Mouse (Mus musculus): ENCODE data around the gene Coro7. TPM values are rescaled to one million over a fixed set of nuclear protein-coding genes. Genes with fewer than 3 reads are reported as not detected.

Coro7 gene
- polyA plus RNA-seq, 1 experiment from 2014 or later: 29.1 TPM

DNA sequence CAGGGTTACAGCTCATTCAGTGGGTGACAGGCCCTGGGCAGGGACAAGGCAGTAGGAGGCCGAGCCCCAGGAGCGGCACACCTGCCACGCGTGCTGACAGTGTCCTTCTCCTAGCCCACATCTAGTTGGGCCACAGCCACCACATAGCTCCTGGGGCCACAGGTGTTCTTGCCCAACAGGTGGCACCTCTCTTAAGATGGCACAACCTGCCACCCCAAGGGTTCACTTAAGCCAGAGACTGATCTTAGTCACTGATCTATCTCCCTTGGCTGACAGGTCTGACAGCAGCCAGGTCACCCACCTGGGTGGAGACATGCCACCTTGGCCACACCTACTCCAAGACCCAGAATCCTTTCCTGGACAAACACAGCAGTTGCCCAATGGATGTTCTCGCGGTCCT lies 36.6 kb downstream of the Coro7 start:
- H3K27me3 ChIP-seq: no peaks in the 10 kb centered on the region
- no peak overlapping the region for H3K4me3 ChIP-seq
- peaks cover 6% of the 10 kb centered on the region; the same call in 1 of the 2 replicates for H3K36me3 ChIP-seq
- peaks cover 74% of the 10 kb centered on the region for H3K4me1 ChIP-seq (replicated peaks)
- peak overlapping the region; percentile 32 for H3K27ac ChIP-seq
- 77% methylated on average over 6 of the region's 6 CpGs for WGBS
- peak overlapping the region; percentile 15 for H3K4me2 ChIP-seq
- ATAC-seq (ENCODE audit: low FRiP score): no peak
- no peak overlapping the region for H3K9ac ChIP-seq
- no peaks in the 10 kb centered on the region for H3K9me3 ChIP-seq

DNA sequence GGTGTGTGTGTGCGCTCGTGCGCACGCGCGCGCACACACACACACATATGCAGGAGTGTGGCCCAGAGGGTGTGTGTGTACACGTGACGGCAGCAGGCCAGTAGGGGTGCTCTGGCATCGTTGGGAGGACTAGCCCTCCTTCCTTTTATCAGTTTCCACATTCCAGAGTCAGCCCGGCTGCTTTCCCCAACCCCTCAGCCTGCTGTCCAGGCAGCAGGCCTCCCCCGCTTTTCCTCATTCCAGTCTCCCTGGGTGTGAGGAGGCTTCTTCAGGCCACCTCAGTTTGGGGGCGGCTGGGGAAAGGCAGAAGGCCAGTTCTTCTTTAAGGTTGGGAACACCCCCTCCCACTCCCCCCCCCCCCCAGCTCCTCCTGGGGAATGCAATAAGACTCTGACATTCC lies 37.4 kb downstream of the Coro7 start:
- WGBS: 39% methylated on average over 13 of the region's 13 CpGs
- Histone ChIP-seq H3K9me3 (no peaks in the 10 kb centered on the region), H3K9ac (0 out of 2 replicates have a peak overlapping the region, but pooled peaks have one; percentile 39), H3K4me2 (peak overlapping the region; percentile 15), H3K27ac (peak overlapping the region; percentile 58), H3K27me3 (no peaks in the 10 kb centered on the region), H3K4me1 (replicated peaks) (peaks cover 67% of the 10 kb centered on the region), H3K36me3 (0 out of 2 replicates have a peak, but pooled peaks cover 9% of the 10 kb centered on the region), H3K4me3 (no peak overlapping the region)
- no peak for ATAC-seq (ENCODE audit: low FRiP score)

- Histone ChIP-seq H3K36me3 (0 out of 2 replicates have a peak, but pooled peaks cover 12% of the 10 kb centered on the region), H3K4me2 (peak overlapping the region; percentile 80), H3K4me1 (replicated peaks) (peaks cover 59% of the 10 kb centered on the region), H3K4me3 (peak overlapping the region; percentile 53), H3K9ac (peak overlapping the region; percentile 77), H3K27ac (peak overlapping the region; percentile 58), H3K9me3 (no peaks in the 10 kb centered on the region), H3K27me3 (no peaks in the 10 kb centered on the region)
- no peak for ATAC-seq (ENCODE audit: low FRiP score)
- 37% methylated on average over 3 of the region's 3 CpGs for WGBS
These were observed 38.3 kb downstream of the Coro7 start for GRCm38 (mm10) chr16:4641119-4641838.

DNA sequence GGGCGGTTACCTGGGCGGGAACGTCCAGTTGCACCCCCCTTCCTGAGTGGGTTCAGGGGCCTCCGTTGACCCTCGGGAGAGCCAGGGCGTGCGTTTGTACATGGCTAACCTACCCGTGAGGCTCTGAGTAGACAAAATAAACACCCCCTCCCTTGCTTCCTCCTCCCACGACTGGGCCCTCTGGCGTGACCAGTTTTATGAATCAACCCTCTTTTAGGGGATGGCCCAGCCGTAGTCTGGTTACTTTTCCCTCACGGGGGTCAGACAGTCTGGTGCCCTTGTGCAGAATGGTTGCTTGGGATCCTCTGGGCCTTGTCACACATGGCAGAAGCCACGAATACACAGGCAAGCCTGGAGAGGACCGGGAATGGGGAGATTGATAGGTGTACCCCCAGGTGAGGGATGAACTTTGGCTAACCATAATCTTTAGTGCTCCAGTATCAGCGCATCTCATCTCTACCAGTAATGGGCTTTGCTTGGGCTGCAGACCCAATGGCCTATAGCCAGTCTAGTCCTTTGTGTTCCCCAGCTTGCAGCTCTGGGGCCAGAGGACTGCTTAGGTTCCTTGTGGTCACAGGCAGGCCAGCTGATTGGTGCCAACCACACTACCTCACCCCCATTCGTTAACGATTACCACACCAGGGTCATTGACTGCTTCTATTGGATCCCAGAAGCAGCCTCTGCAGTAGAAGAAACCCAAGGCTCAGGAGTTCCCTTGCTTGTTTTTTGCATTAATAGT lies 39.1 kb downstream of the Coro7 start:
- Histone ChIP-seq H3K9ac (peak overlapping the region; percentile 77), H3K36me3 (0 out of 2 replicates have a peak, but pooled peaks cover 12% of the 10 kb centered on the region), H3K4me1 (replicated peaks) (peaks cover 59% of the 10 kb centered on the region), H3K9me3 (no peaks in the 10 kb centered on the region), H3K27ac (peak overlapping the region; percentile 70), H3K4me3 (peak overlapping the region; percentile 53), H3K4me2 (peak overlapping the region; percentile 80), H3K27me3 (no peaks in the 10 kb centered on the region)
- WGBS: 9% methylated on average over 17 of the region's 17 CpGs
- ATAC-seq (ENCODE audit: low FRiP score): peak; percentile 29; the same call in 1 of the 2 replicates

DNA sequence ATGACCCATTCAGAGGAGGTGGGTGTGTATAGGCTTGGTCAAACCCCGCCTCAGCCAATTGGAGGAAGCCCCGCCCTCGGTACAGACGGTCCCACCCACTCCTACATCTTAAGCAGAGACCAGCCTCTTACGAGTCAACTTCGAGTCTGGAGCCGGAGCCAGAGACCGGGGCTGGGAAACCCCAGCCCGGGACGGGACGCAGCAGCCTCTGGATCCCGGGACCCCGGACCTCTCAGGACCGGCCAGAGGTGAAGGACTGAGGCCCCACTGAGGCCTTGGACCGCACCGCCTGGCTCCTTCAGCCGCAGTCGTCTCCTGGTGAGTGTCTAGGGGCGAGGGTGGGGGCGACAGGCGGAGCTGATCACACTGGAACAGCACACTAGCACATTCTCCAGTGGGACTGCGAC lies 39.7 kb downstream of the Coro7 start, which contains the start of the genes Vasn and Dnaja3:
Vasn (plus strand) TSS at position 111 of the 407 bp plus-strand sequence.
Dnaja3 (plus strand) TSS at position 159 of the 407 bp plus-strand sequence.
- H3K27ac ChIP-seq: peak within 1 kb of the TSS; percentile 70
- peaks cover 59% of the 10 kb centered on the region for H3K4me1 ChIP-seq (replicated peaks)
- H3K27me3 ChIP-seq: no peaks in the 10 kb centered on the region
- H3K4me2 ChIP-seq: peak within 1 kb of the TSS; percentile 80
- peak; percentile 90 for ATAC-seq (ENCODE audit: low FRiP score)
- H3K36me3 ChIP-seq: peaks cover 14% of the 10 kb centered on the region
- no peaks in the 10 kb centered on the region for H3K9me3 ChIP-seq
- H3K4me3 ChIP-seq: peak within 1 kb of the TSS; percentile 53
- peak within 1 kb of the TSS; percentile 77 for H3K9ac ChIP-seq
- under 1% methylated on average over 22 of the region's 22 CpGs for WGBS

GRCm38 (mm10) chr16:4638891-4639390 lies 40.6 kb downstream of the Coro7 start:
- Histone ChIP-seq H3K36me3 (peaks cover 23% of the 10 kb centered on the region), H3K4me2 (no peak overlapping the region), H3K4me3 (no peak overlapping the region), H3K9me3 (no peaks in the 10 kb centered on the region), H3K27me3 (no peaks in the 10 kb centered on the region), H3K9ac (no peak overlapping the region), H3K27ac (no peak overlapping the region), H3K4me1 (replicated peaks) (peaks cover 50% of the 10 kb centered on the region)
- ATAC-seq (ENCODE audit: low FRiP score): no peak
- WGBS: 95% methylated on average over 3 of the region's 3 CpGs

DNA sequence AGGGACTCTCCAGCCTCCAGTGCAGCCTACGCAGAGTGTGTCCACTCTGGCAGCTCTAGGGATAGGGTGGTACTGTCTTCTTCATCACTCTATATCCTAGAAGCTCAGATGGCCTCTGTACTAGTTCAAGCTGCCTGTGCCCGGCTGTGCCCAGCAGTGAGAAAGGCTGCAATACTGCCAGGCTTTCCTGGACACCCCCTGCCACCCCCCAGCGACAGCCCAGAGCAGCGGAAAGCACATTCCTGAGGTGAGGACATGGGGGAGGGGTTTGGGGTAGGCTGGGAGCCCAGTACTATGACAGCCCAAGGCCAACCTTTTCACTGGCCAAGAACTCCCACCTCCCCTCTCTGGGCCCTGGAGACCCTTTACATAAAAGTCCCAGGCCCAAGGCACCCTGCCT lies 43.8 kb downstream of the Coro7 start:
- Histone ChIP-seq H3K9me3 (no peaks in the 10 kb centered on the region), H3K27ac (no peak overlapping the region), H3K4me1 (replicated peaks) (peaks cover 18% of the 10 kb centered on the region), H3K4me3 (no peak overlapping the region), H3K36me3 (peaks cover 46% of the 10 kb centered on the region), H3K9ac (peak overlapping the region; percentile 5; the same call in 1 of the 2 replicates), H3K27me3 (no peaks in the 10 kb centered on the region), H3K4me2 (no peak overlapping the region)
- no peak for ATAC-seq (ENCODE audit: low FRiP score)
- 75% methylated on average over 4 of the region's 4 CpGs for WGBS

DNA sequence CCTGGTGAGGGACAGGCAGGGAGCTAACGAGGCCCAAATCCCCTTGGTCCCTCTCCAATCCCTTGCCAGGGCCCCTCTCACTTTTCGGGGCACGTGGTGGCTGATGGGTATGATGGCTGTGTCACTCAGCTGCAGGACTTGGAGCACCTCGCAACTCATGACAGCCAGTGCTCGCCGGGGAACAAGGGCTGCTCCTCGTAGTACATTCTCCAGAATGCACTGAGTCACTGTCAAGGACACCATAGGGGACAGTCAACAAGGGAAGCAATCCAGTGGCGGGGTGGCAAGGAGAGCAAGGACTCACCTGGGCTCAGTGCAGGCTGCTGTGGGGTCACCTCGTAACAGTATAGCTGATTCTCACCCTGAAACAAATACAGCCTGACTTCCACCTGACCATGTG lies 44.9 kb downstream of the Coro7 start:
- 89% methylated on average over 9 of the region's 9 CpGs for WGBS
- H3K4me3 ChIP-seq: no peak overlapping the region
- peaks cover 55% of the 10 kb centered on the region for H3K36me3 ChIP-seq
- no peak overlapping the region for H3K4me2 ChIP-seq
- H3K9ac ChIP-seq: no peak overlapping the region
- H3K27me3 ChIP-seq: no peaks in the 10 kb centered on the region
- H3K9me3 ChIP-seq: no peaks in the 10 kb centered on the region
- H3K27ac ChIP-seq: no peak overlapping the region
- peaks cover 7% of the 10 kb centered on the region for H3K4me1 ChIP-seq (replicated peaks)
- no peak for ATAC-seq (ENCODE audit: low FRiP score)

GRCm38 (mm10) chr16:4633661-4634060 lies 45.9 kb downstream of the Coro7 start:
- no peak for ATAC-seq (ENCODE audit: low FRiP score)
- no peaks in the 10 kb centered on the region for H3K27me3 ChIP-seq
- no peak overlapping the region for H3K9ac ChIP-seq

DNA sequence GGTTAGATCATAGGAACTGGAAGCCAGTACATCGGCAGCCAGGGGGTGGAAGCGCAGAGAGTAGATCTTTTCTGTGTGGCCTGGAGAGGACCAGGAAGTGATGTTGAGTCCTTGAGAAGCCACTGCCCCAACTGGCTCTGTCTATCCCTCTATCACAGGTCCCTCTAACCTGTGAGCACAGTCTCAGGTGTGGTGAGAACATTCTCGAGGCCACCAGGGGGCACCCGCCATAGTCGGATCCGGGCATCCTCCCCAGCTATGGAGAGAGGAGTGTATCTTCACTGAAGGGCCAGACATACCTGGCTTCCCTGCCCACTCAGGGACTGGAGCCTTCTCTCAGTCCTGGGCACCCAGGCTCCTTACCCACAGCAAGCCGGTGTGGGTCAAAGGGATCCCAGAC lies 47.5 kb downstream of the Coro7 start:
- WGBS: 55% methylated on average over 7 of the region's 7 CpGs
- no peak overlapping the region for H3K9ac ChIP-seq
- H3K27ac ChIP-seq: no peak overlapping the region
- no peak overlapping the region for H3K4me2 ChIP-seq
- H3K4me3 ChIP-seq: no peak overlapping the region
- no peaks in the 10 kb centered on the region for H3K9me3 ChIP-seq
- ATAC-seq (ENCODE audit: low FRiP score): no peak; the same call in 1 of the 2 replicates
- no peaks in the 10 kb centered on the region for H3K4me1 ChIP-seq (replicated peaks)
- H3K27me3 ChIP-seq: no peaks in the 10 kb centered on the region
- H3K36me3 ChIP-seq: peaks cover 66% of the 10 kb centered on the region

More at GRCm38 (mm10) chr16:4633661-4634060, 45.9 kb downstream of the Coro7 start:
- H3K4me3 ChIP-seq: no peak overlapping the region
- H3K4me1 ChIP-seq (replicated peaks): no peaks in the 10 kb centered on the region
- no peaks in the 10 kb centered on the region for H3K9me3 ChIP-seq
- WGBS: 94% methylated on average over 3 of the region's 3 CpGs
- H3K36me3 ChIP-seq: peaks cover 59% of the 10 kb centered on the region
- no peak overlapping the region for H3K4me2 ChIP-seq
- no peak overlapping the region for H3K27ac ChIP-seq

DNA sequence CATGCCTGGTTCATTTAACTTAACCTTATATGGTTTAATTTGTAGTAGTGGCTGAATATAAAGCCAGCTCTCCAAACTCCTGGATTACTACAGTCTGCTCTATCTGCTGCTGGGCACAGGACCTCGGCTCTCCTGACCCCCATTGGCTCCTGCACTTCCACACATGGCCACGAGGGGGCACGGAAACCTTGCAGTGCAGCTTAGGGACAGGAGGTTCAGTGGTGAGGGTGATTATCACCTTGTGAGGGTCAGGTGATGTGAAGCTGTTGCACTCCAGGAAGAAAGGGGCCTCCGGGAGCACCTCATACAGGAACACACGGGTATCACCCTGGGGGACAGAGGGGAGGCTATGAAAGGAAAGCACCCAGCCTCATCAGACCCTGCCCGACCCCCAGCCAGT lies 49.6 kb downstream of the Coro7 start:
- H3K27ac ChIP-seq: no peak overlapping the region; the same call in 1 of the 2 replicates
- no peak overlapping the region for H3K4me2 ChIP-seq
- no peak; the same call in 1 of the 2 replicates for ATAC-seq (ENCODE audit: low FRiP score)
- H3K36me3 ChIP-seq: peaks cover 71% of the 10 kb centered on the region
- H3K27me3 ChIP-seq: no peaks in the 10 kb centered on the region
- peak overlapping the region; percentile 4; the same call in 1 of the 2 replicates for H3K9ac ChIP-seq
- peaks cover 5% of the 10 kb centered on the region; the same call in 1 of the 2 replicates for H3K4me1 ChIP-seq (replicated peaks)
- no peak overlapping the region for H3K4me3 ChIP-seq
- 26% methylated on average over 6 of the region's 6 CpGs for WGBS
- no peaks in the 10 kb centered on the region for H3K9me3 ChIP-seq

DNA sequence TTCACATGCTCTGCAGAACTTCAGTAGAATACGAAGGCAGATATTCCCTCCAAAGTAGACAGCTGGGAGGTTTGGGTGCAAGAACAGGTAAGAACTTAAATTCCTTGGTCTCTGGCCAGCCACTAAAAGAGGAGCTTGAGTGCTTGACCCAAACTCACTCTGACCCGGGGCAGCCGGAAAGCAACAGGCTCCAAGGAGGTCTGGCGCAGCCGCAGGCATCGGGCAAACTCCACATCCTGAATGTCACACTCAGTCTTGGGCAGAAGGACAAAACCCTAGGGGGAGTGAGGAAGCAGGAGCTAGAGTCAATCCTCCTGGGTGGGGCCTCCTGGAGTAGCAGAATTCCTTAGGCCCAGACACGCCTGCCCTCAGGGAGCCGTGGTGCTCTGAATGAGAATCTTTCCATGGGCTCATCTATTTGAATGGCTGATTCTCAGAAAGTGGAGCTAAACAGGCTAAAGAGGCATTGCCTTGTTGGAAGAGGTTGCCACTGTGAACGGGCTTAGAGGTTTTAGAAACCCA lies 50.6 kb downstream of the Coro7 start:
- ATAC-seq (ENCODE audit: low FRiP score): no peak
- no peak overlapping the region for H3K4me3 ChIP-seq
- peaks cover 9% of the 10 kb centered on the region for H3K4me1 ChIP-seq (replicated peaks)
- H3K36me3 ChIP-seq: peaks cover 61% of the 10 kb centered on the region
- WGBS: 94% methylated on average over 9 of the region's 9 CpGs
- H3K27ac ChIP-seq: no peak overlapping the region
- H3K9me3 ChIP-seq: no peaks in the 10 kb centered on the region
- H3K27me3 ChIP-seq: no peaks in the 10 kb centered on the region
- no peak overlapping the region for H3K4me2 ChIP-seq
- H3K9ac ChIP-seq: no peak overlapping the region
